Mouse (Mus musculus): ENCODE data around the gene Hbb-bs.

DNA sequence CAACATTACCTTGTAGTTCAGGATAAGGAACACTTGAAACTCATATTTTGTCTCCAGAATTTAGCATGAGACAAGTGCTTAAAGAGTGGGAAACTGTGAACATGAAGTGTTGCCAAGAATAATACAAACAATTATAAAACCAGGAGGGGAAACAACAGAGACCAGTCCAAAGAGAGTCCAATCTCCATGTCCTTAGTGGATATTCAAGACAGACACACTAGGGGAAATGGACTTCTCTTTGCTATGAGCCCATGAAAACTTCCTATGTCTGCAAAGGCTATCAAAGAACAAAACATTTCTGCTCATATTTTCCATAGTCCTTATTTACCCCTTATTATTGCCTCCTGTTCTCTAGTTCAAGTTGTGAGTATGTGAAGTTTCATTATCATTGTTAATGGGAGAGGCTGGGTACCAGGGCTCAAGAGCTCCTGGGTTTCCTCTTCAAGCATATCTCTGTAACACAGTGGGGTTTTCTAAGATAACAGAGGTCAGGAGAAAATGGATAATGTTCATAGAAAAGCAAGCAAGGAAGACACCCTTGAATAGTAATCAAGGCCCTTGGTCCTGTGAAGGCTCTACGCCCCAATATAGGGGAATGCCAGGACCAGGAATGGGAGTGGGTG lies 16.6 kb downstream of the Hbb-bs start:
- no peak for TF ChIP-seq EP300 (IDR thresholded peaks at IDR 0.05; ENCODE audit: low read depth)
- TF ChIP-seq CTCF (IDR thresholded peaks at IDR 0.05; ENCODE audit: low read depth): no peak

Measured in heart, postnatal 0 days (tissue).